Mouse (Mus musculus): ENCODE data around the gene Tfap2b. TPM values are rescaled to one million over a fixed set of nuclear protein-coding genes. Genes with fewer than 3 reads are reported as not detected.

Gene Tfap2b
- polyA plus RNA-seq, 1 experiment from 2014 or later, result 1.1 TPM

GRCm38 (mm10) chr1:19236051-19236450 lies 27.3 kb downstream of the Tfap2b start:
- Histone ChIP-seq H3K9ac (no peak overlapping the region), H3K27me3 (replicated peaks) (peaks cover 75% of the 10 kb centered on the region), H3K9me3 (no peaks in the 10 kb centered on the region), H3K36me3 (no peaks in the 10 kb centered on the region), H3K27ac (no peak overlapping the region), H3K4me3 (replicated peaks) (no peak overlapping the region), H3K4me2 (replicated peaks) (no peak overlapping the region), H3K4me1 (replicated peaks) (no peaks in the 10 kb centered on the region)
- no peak for ATAC-seq
- WGBS, result 5% methylated on average over 5 of the region's 5 CpGs

- Histone ChIP-seq H3K27me3 (replicated peaks) (peaks cover 75% of the 10 kb centered on the region), H3K36me3 (no peaks in the 10 kb centered on the region), H3K4me1 (replicated peaks) (no peaks in the 10 kb centered on the region), H3K9ac (no peak overlapping the region), H3K4me2 (replicated peaks) (no peak overlapping the region), H3K27ac (no peak overlapping the region), H3K9me3 (no peaks in the 10 kb centered on the region), H3K4me3 (replicated peaks) (no peak overlapping the region)
- ATAC-seq, result peak; percentile 50; the same call in 1 of the 2 replicates
- WGBS, result 2% methylated on average over 21 of the region's 21 CpGs
These were observed 27.9 kb downstream of the Tfap2b start for GRCm38 (mm10) chr1:19236591-19236990.

GRCm38 (mm10) chr1:19237061-19237460 lies 28.3 kb downstream of the Tfap2b start:
- WGBS, result 3% methylated on average over 9 of the region's 9 CpGs
- H3K27me3 ChIP-seq (replicated peaks), result peaks cover 75% of the 10 kb centered on the region
- H3K9me3 ChIP-seq, result no peaks in the 10 kb centered on the region
- H3K36me3 ChIP-seq, result no peaks in the 10 kb centered on the region
- no peak overlapping the region for H3K4me3 ChIP-seq (replicated peaks)
- no peak for ATAC-seq
- no peaks in the 10 kb centered on the region for H3K4me1 ChIP-seq (replicated peaks)
- H3K27ac ChIP-seq, result no peak overlapping the region
- H3K4me2 ChIP-seq (replicated peaks), result no peak overlapping the region
- no peak overlapping the region for H3K9ac ChIP-seq

GRCm38 (mm10) chr1:19237721-19238410 lies 29.2 kb downstream of the Tfap2b start:
- 12% methylated on average over 8 of the region's 8 CpGs for WGBS
- Histone ChIP-seq H3K4me2 (replicated peaks) (no peak overlapping the region), H3K27me3 (replicated peaks) (peaks cover 76% of the 10 kb centered on the region), H3K36me3 (no peaks in the 10 kb centered on the region), H3K9ac (no peak overlapping the region), H3K4me1 (replicated peaks) (no peaks in the 10 kb centered on the region), H3K9me3 (no peaks in the 10 kb centered on the region), H3K4me3 (replicated peaks) (no peak overlapping the region), H3K27ac (no peak overlapping the region)
- no peak for ATAC-seq

- Histone ChIP-seq H3K4me2 (replicated peaks) (no peak overlapping the region), H3K36me3 (no peaks in the 10 kb centered on the region), H3K27me3 (replicated peaks) (peaks cover 64% of the 10 kb centered on the region), H3K27ac (no peak overlapping the region), H3K9ac (no peak overlapping the region), H3K4me1 (replicated peaks) (no peaks in the 10 kb centered on the region), H3K4me3 (replicated peaks) (no peak overlapping the region), H3K9me3 (no peaks in the 10 kb centered on the region)
- no peak for ATAC-seq
These were observed 31.3 kb downstream of the Tfap2b start for GRCm38 (mm10) chr1:19240054-19240453.

- peak; percentile 61 for ATAC-seq
- WGBS, result 0% methylated on average over 19 of the region's 20 CpGs
- H3K4me3 ChIP-seq (replicated peaks), result peak overlapping the region; percentile 18; the same call in 1 of the 2 replicates
- peaks cover 53% of the 10 kb centered on the region for H3K27me3 ChIP-seq (replicated peaks)
- no peaks in the 10 kb centered on the region for H3K36me3 ChIP-seq
- H3K27ac ChIP-seq, result no peak overlapping the region
- no peak overlapping the region for H3K9ac ChIP-seq
- H3K4me1 ChIP-seq (replicated peaks), result no peaks in the 10 kb centered on the region
- H3K9me3 ChIP-seq, result no peaks in the 10 kb centered on the region
- peak overlapping the region; percentile 47 for H3K4me2 ChIP-seq (replicated peaks)
These were observed 32.6 kb downstream of the Tfap2b start for GRCm38 (mm10) chr1:19241316-19241715.

- no peak for ATAC-seq
- Histone ChIP-seq H3K9ac (no peak overlapping the region), H3K4me3 (replicated peaks) (no peak overlapping the region), H3K36me3 (no peaks in the 10 kb centered on the region), H3K27me3 (replicated peaks) (peaks cover 46% of the 10 kb centered on the region), H3K4me1 (replicated peaks) (no peaks in the 10 kb centered on the region), H3K9me3 (no peaks in the 10 kb centered on the region), H3K4me2 (replicated peaks) (no peak overlapping the region), H3K27ac (no peak overlapping the region)
- WGBS, result 7% methylated on average over 8 of the region's 8 CpGs
These were observed 33.3 kb downstream of the Tfap2b start for GRCm38 (mm10) chr1:19242021-19242420.

GRCm38 (mm10) chr1:19245032-19245431 lies 36.3 kb downstream of the Tfap2b start:
- H3K27ac ChIP-seq, result no peak overlapping the region
- ATAC-seq, result no peak
- H3K4me1 ChIP-seq (replicated peaks), result no peaks in the 10 kb centered on the region
- no peak overlapping the region for H3K4me2 ChIP-seq (replicated peaks)
- WGBS, result 48% methylated on average over 4 of the region's 4 CpGs
- H3K9me3 ChIP-seq, result no peaks in the 10 kb centered on the region
- peaks cover 28% of the 10 kb centered on the region for H3K27me3 ChIP-seq (replicated peaks)
- no peak overlapping the region for H3K4me3 ChIP-seq (replicated peaks)
- H3K36me3 ChIP-seq, result no peaks in the 10 kb centered on the region
- H3K9ac ChIP-seq, result no peak overlapping the region

- no peak for ATAC-seq
- H3K9me3 ChIP-seq, result no peaks in the 10 kb centered on the region
- H3K27me3 ChIP-seq (replicated peaks), result no peaks in the 10 kb centered on the region
- no peak overlapping the region for H3K27ac ChIP-seq
- no peak overlapping the region for H3K9ac ChIP-seq
- H3K4me2 ChIP-seq (replicated peaks), result no peak overlapping the region
- 59% methylated on average over 6 of the region's 6 CpGs for WGBS
- H3K4me1 ChIP-seq (replicated peaks), result no peaks in the 10 kb centered on the region
- H3K4me3 ChIP-seq (replicated peaks), result no peak overlapping the region
- H3K36me3 ChIP-seq, result no peaks in the 10 kb centered on the region
These were observed 42.6 kb downstream of the Tfap2b start for GRCm38 (mm10) chr1:19251286-19251685.

- WGBS, result 84% methylated on average over 1 of the region's 1 CpGs
- no peaks in the 10 kb centered on the region for H3K27me3 ChIP-seq (replicated peaks)
These were observed 60.9 kb downstream of the Tfap2b start for GRCm38 (mm10) chr1:19269596-19269995.

More at GRCm38 (mm10) chr1:19269596-19269995, 60.9 kb downstream of the Tfap2b start:
- Histone ChIP-seq H3K27ac (no peak overlapping the region), H3K4me3 (replicated peaks) (no peak overlapping the region), H3K9me3 (no peaks in the 10 kb centered on the region), H3K36me3 (no peaks in the 10 kb centered on the region), H3K9ac (no peak overlapping the region), H3K4me2 (replicated peaks) (no peak overlapping the region), H3K4me1 (replicated peaks) (no peaks in the 10 kb centered on the region)
- ATAC-seq, result no peak

Other genes with a start within 250 kb of the Tfap2b start
- gene Tfap2d, start 105.9 kb upstream of the Tfap2b start, polyA plus RNA-seq (2015; fragmentation: Nextera tagmentation; extraction: Ambion mirVana), result not detected in 2 replicates

All from intestine, embryonic 15.5 days (tissue).